Mouse (Mus musculus) cerebellum, postnatal 36 days (tissue): ENCODE data around the gene Creb3.
"Not testable (repeated sequence)": the region's sequence is repeated elsewhere in the genome, so short reads cannot be mapped to it uniquely, and the experiment has no call there.

Experiments
- DNase-seq, 2 experiments: peaks; one replicate each; pipeline ENCODE4 v3.0.0; 2021 to 2022; ENCODE audit warnings: mixed read lengths in 2 of 2

The Creb3 gene

DNA sequence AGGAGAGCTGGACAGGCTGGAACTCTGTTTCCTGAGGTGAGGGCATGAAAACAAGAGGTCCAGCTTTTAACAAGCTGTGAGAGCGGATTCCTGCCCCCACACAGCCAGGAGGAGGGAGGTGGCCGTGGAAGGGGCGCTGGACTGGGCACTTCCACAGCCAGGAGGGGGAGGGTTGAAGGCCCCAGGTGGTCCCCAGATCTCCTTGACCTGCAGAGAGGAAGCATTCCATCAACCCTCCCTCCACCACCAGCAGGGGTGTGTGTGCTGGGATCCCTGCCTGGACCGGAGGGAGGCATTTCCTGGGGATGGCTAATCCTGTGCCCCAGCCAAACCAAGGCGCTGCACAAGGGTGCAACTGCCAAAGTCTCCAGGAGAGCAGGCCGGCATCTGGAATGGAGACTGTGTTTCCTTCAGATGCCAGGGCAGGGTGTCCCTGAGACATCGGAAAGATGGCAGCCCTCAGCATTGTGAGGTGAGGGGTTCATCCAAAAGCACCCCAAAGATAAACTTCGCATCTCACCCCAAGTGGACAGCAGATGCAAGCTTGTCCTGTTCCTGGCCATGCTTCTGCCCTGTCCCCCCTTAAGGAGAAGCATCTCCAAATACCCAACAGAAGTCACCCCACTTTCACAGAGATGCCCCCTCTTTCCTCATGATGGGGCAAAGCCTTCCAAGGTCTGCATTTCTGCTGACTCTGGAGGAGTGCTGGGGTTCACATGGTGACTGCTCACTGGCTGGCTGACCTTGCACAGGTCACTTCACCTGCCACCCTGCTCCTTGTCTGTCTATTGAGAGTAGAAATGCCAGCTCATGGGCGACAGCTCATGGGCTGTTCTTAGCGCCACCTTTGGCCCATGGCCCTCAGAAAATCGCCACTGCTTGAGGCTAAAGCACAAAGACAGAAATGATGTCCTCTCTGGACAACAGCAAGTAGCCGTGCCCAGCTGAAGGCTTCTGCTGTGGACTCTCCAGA, 22.6 kb downstream of the Creb3 start, which contains the start of gene Msmp:
Gene Msmp, minus strand, starts transcription at position 51 of the 973 bp plus-strand sequence.
- DNase-seq, result no peak

DNA sequence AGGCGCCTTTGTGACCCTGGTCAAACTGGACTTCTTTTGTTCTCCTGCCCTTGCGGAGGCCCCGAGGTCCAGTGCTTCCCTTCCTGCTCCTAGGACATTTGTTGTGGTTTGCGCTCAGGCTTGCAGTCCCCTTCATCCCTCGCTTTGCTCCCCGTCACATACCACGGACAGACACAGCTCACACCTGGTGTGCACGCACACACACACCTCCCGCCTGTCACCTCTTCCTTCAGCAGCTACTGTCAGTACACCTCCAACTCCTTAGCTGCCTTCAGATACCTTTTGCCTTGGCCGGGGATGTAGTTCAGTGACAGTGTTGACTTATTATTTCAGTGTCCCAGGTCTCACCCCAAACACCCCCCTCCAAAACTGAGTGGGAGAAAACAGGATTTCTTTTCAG, 23.6 kb downstream of the Creb3 start:
- DNase-seq, result no peak

DNA sequence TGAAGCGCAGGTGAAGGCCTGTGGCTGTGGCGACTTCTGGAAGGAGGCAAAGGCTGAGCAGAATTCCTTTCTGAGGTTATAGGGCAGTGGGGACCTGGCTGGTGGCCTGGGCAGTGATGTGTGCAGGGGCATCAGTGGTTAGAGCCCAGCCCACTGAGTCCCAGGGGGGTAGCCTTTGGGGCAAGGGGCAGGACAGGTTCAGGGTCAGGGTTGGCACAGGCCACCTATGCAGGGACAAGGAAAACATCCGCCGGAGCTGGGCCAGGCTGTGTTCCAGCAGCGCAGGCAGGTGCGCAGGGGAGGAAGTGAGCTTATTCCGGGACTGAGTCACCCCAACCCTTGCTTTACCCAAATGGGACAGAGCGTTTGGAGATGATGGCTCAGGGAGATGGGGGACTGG, 24.3 kb downstream of the Creb3 start:
- DNase-seq, result no peak

- DNase-seq, result no peak
These were observed 25.5 kb downstream of the Creb3 start for GRCm38 (mm10) chr4:43587681-43588080.

- DNase-seq, result no peak
These were observed 29.4 kb downstream of the Creb3 start for GRCm38 (mm10) chr4:43591543-43591942.

DNA sequence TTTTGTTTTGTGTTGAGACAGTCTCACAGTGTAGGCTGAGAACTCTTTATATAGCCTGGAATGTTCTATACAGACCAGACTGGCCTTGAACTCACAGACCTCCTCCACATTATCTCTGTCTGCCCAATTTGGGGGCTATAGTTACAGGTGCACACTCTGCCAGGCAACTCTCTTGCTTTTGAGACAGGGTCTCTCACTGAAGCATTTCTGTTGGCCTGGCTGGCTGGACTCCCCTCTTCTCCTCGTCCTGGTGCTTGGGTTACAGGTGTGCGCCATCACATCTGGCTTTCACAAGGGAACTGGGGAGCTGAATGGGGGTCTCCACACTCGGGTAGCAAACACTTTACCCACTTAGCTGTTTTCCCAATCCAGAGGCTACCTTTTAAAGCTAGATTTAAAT, 29.8 kb downstream of the Creb3 start:
- no peak for DNase-seq

DNA sequence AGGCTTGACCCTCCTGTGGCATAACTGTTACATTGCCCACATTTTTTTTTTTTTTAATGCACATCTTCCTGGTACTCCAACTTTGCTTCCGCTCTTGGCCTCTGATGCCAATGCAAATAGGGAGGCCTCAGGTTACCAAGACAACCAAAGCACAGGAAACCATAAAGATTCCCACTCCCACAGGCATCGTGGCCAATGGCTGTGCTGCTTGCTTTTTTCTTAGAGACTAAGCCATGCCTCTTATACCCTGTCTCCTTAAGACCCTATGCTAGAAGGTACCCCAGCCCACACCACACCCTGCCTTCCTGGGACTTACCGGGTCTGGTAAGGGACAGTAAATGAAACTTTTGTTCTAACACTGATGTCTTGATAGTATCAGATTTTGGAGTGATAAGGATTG, 31.3 kb downstream of the Creb3 start:
- DNase-seq, result no peak

DNA sequence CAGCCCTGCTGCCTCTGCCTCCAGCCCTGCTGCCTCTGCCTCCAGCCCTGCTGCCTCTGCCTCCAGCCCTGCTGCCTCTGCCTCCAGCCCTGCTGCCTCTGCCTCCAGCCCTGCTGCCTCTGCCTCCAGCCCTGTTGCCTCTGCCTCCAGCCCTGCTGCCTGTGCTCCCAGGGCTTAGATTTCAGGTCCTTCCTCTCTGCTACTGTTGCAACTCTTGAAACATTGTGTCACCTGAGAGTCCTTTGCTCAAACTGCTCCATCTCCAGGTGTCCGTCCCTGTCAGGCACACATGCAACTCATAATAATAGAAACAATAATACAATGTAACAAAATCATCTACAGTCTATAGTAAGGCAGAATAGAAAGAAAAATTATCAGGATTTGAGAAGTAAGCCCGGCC, 34.5 kb downstream of the Creb3 start:
- not testable (repeated sequence) for DNase-seq

- DNase-seq, result no peak
These were observed 36.1 kb downstream of the Creb3 start for GRCm38 (mm10) chr4:43598200-43598599.

DNA sequence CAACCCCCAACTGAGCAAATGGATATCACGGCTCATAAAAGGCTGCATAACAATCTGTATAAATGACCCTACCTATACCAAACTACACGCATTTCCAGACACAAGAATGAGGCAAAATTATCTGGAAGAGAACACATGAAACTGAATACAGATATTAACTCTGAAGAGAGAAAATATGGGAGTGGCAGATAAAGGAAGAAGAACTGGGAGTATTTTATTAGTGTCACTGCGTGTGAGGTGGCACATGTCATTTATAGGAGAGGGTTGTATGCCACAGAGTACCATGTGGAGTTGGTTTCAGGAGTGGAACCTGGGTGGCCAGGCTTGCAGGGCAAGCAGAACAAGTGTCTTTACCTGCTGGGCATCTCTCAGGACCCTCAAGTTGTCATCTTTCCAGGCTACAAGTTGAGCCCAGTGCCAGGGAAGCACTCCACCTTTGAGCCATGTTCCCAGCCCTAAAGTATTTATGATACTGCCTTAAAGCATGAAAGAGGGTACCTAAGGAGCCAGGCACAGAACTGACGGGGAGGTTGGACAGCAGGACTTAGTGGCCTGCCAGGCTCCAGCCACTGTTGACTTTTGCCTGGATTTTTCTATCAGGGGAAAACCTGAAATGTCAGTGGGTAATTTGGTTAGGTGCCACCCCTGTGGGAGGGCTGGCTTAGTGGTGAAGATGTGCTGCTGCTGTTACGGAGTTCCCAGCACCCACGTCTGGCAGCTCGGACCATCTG, 36.7 kb downstream of the Creb3 start:
- no peak for DNase-seq

- DNase-seq, result no peak
These were observed 38.2 kb downstream of the Creb3 start for GRCm38 (mm10) chr4:43600195-43600934.

DNA sequence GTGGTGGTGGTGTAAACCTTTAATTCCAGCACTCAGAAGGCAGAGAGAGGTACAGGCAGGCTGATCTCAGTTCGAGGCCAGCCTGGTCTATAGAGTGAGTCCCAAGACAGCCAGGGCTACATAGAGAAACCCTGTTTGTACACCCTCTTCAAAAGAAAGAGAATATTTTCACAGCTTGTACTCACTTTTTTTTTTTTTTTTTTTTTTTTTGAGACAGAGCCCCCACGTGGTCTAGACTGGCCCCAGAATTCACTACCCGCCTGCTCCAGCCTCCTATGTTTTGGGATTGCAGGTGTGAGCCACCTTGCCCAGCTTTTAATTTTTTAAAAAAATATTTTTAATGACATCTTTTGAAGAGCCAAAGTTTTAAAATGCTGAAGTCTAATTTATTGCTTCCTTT, 42.0 kb downstream of the Creb3 start:
- DNase-seq, result no peak

DNA sequence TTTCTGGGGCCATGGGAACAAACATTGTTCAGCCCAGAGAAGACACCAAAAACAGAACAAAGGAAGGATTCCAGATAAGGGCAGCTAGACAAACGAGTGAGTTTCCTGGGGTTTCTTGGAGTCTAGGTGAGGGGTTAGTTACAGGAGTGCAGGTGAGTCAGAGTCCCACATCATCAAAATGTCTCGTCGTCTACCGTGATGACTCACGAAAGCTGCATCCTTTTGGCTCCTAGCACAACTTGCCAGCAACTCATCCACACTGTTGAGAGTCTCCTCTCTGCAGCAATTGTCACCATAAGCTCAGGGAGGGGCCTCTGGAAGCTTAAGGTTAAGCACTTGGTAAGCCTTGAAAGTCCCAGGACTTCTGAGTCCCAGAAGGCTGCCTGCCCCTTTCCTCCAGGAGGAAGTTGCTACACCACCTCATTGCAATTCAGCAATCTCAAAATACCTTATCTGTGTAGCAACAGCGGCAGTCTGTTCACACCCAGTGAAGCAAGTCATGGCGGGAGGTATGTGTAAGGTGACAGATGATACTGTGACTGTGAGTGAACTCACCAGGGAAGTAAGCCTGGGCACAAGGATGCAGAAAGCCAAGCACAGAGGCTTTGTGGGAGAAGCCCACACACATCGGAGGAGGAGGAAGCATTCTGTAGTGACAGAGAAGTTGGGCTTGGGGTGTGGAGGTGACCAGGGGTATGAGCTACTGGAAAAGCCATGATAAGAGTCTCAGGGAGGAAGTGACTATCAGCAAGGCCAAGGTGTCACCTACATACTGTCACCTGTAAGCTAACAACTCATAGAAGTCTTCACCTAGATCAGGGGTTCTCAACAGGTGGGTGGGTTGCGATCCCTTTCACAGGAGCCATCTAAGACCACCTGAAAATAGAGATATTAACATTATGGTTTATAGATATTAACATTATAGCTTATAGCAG, 42.9 kb downstream of the Creb3 start:
- DNase-seq, result no peak

DNA sequence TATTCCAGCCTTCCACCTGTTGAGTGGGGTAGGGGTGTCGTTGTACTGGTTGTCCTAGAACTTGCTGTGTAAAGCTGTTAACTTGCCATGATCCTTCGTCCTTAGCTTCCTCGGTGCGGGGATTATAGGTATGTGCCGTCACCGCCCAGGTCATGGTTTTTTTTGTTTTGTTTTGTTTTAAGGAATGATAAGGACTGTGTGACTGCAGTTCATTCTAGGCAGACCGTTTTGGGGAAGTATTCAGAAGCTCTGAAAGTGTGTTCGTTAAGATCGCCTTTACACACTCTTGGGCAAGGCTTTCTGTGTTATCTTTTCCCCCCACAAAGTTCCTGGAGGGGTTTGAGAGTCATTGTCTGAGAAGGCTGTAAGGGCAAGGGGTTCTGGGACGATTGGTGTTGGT, 50.4 kb downstream of the Creb3 start:
- DNase-seq, result no peak

DNA sequence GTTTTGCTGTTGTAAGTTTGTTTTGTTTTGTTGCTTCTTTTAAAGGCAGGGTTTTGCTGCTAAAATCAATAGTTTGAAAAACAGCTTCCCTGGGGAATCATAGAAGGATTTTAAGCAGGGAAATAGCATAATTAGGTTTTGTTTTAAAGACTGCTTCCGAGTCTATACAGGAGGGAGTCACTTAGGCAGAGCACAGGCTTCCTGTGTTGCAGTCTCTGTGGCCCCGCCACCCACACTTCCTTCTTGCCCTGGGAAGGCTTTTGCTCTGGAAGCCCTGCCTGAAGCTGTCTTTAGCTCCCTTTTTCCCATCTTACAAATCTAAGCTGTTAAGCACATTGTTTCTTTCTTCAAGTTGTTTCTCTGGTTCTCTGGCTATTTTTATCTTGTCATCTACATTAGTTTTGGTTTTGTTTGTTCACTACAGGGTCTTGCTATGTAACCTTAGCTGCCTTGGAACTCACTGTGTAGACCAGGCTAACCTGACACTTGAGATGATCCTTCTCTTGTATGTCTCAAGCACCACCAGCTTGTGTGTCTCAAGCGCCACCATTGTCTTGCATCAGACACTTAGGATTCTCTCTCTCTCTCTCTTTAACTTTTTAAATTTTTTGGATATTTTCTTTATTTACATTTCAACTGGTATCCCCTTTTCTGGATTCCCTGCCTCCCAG, 51.1 kb downstream of the Creb3 start:
- no peak for DNase-seq
